Mouse (Mus musculus) forebrain, embryonic 13.5 days (tissue): ENCODE measurements around the gene Il12rb2. TPM values are rescaled to one million over a fixed set of nuclear protein-coding genes. Genes with fewer than 3 reads are reported as not detected.

Source experiments
- ATAC-seq: fragments of 200-750 bp; cut with Nextera tagmentation; 2 replicates; pipeline ENCODE4 v1.8.0; 2017
- H3K27ac ChIP-seq: fragments of 300-500 bp; sonication (generic); 2 replicates; pipeline ENCODE4 v1.5.1; 2015; ENCODE audit warnings: inconsistent platforms, mild to moderate bottlenecking, moderate library complexity
- H3K27me3 ChIP-seq: fragments of 300-500 bp; sonication (generic); 2 replicates; pipeline ENCODE4 v1.6.1; 2015; ENCODE audit warnings: mild to moderate bottlenecking, inconsistent platforms
- H3K36me3 ChIP-seq: fragments of 300-500 bp; sonication (generic); 2 replicates; pipeline ENCODE4 v1.6.1; 2015; ENCODE audit warnings: mild to moderate bottlenecking, inconsistent platforms; ENCODE audit not compliant: poor library complexity, severe bottlenecking
- H3K4me1 ChIP-seq: fragments of 300-500 bp; sonication (generic); 2 replicates; pipeline ENCODE4 v1.6.1; 2015; ENCODE audit warnings: inconsistent platforms
- H3K4me2 ChIP-seq: fragments of 300-500 bp; sonication (generic); 2 replicates; pipeline ENCODE4 v1.6.1; 2015; ENCODE audit warnings: inconsistent platforms, mild to moderate bottlenecking, moderate library complexity
- H3K4me3 ChIP-seq: fragments of 300-500 bp; sonication (generic); 2 replicates; pipeline ENCODE4 v1.5.1; 2015; ENCODE audit warnings: mild to moderate bottlenecking, inconsistent platforms
- H3K9ac ChIP-seq: fragments of 300-500 bp; sonication (generic); 2 replicates; pipeline ENCODE4 v1.6.1; 2015; ENCODE audit warnings: mild to moderate bottlenecking, inconsistent platforms
- H3K9me3 ChIP-seq: fragments of 300-500 bp; sonication (generic); replicated peaks from 2 replicates; pipeline ENCODE4 v1.6.1; 2016; ENCODE audit warnings: inconsistent platforms
- WGBS: fragments of 180-500 bp; shearing (Covaris S2); methylation state at CpG from one replicate; pipeline ENCODE4 v1.1.7; 2015; 5-methylcytosine and 5-hydroxymethylcytosine counted together
- polyA plus RNA-seq: library from polyadenylated mRNA; unstranded; fragments of >200 nt; fragmentation: Nextera tagmentation; extraction: Ambion mirVana; gene quantifications from 2 replicates; pipeline ENCODE4 v1.2.1, GENCODE M21; 2015

The Il12rb2 gene
- polyA plus RNA-seq, 1 experiment from 2014 or later = not detected

- ATAC-seq = peak; percentile 37; the same call in 1 of the 2 replicates
- WGBS = 85% methylated on average over 8 of the region's 8 CpGs
- H3K9ac ChIP-seq = no peak overlapping the region
- no peak overlapping the region for H3K27ac ChIP-seq
- H3K4me1 ChIP-seq = no peaks in the 10 kb centered on the region
- no peak overlapping the region for H3K4me2 ChIP-seq
- no peaks in the 10 kb centered on the region for H3K27me3 ChIP-seq
- no peaks in the 10 kb centered on the region for H3K36me3 ChIP-seq
- H3K4me3 ChIP-seq = no peak overlapping the region
- no peaks in the 10 kb centered on the region for H3K9me3 ChIP-seq
Observed at GRCm38 (mm10) chr6:67317827-67318338, 58.1 kb downstream of the Il12rb2 start.

- no peak for ATAC-seq
- WGBS = 78% methylated on average over 5 of the region's 5 CpGs
- Histone ChIP-seq H3K27ac (no peak overlapping the region), H3K36me3 (no peaks in the 10 kb centered on the region), H3K27me3 (no peaks in the 10 kb centered on the region), H3K4me3 (no peak overlapping the region), H3K9me3 (no peaks in the 10 kb centered on the region), H3K4me2 (no peak overlapping the region), H3K9ac (no peak overlapping the region), H3K4me1 (no peaks in the 10 kb centered on the region)
Observed at GRCm38 (mm10) chr6:67317068-67317467, 58.9 kb downstream of the Il12rb2 start.

GRCm38 (mm10) chr6:67314697-67315096 lies 61.3 kb downstream of the Il12rb2 start:
- 85% methylated on average over 1 of the region's 1 CpGs for WGBS
- no peaks in the 10 kb centered on the region for H3K4me1 ChIP-seq

GRCm38 (mm10) chr6:67309752-67310151 lies 66.2 kb downstream of the Il12rb2 start:
- no peaks in the 10 kb centered on the region for H3K9me3 ChIP-seq
- no peaks in the 10 kb centered on the region for H3K36me3 ChIP-seq
- H3K4me3 ChIP-seq = no peak overlapping the region
- H3K4me1 ChIP-seq = no peaks in the 10 kb centered on the region
- no peak overlapping the region for H3K4me2 ChIP-seq
- H3K9ac ChIP-seq = no peak overlapping the region
- no peaks in the 10 kb centered on the region for H3K27me3 ChIP-seq
- 89% methylated on average over 3 of the region's 3 CpGs for WGBS
- H3K27ac ChIP-seq = no peak overlapping the region
- ATAC-seq = no peak

More at GRCm38 (mm10) chr6:67314697-67315096, 61.3 kb downstream of the Il12rb2 start:
- Histone ChIP-seq H3K27ac (no peak overlapping the region), H3K27me3 (no peaks in the 10 kb centered on the region), H3K4me3 (no peak overlapping the region), H3K9me3 (no peaks in the 10 kb centered on the region), H3K4me2 (no peak overlapping the region), H3K36me3 (no peaks in the 10 kb centered on the region), H3K9ac (no peak overlapping the region)
- ATAC-seq = no peak

- Histone ChIP-seq H3K36me3 (no peaks in the 10 kb centered on the region), H3K4me2 (no peak overlapping the region), H3K27ac (no peak overlapping the region), H3K9ac (no peak overlapping the region), H3K27me3 (no peaks in the 10 kb centered on the region), H3K9me3 (no peaks in the 10 kb centered on the region), H3K4me3 (no peak overlapping the region), H3K4me1 (no peaks in the 10 kb centered on the region)
- ATAC-seq = no peak
- 88% methylated on average over 3 of the region's 3 CpGs for WGBS
Observed at GRCm38 (mm10) chr6:67308994-67309393, 67.0 kb downstream of the Il12rb2 start.

- H3K9ac ChIP-seq = no peak overlapping the region
- no peak overlapping the region for H3K27ac ChIP-seq
- H3K4me2 ChIP-seq = no peak overlapping the region
- H3K9me3 ChIP-seq = no peaks in the 10 kb centered on the region
- ATAC-seq = no peak
- 89% methylated on average over 10 of the region's 10 CpGs for WGBS
- H3K4me1 ChIP-seq = no peaks in the 10 kb centered on the region
- H3K36me3 ChIP-seq = no peaks in the 10 kb centered on the region
- H3K27me3 ChIP-seq = no peaks in the 10 kb centered on the region
- H3K4me3 ChIP-seq = no peak overlapping the region
Observed at GRCm38 (mm10) chr6:67303210-67303609, 72.8 kb downstream of the Il12rb2 start.

GRCm38 (mm10) chr6:67302471-67302870 lies 73.5 kb downstream of the Il12rb2 start:
- ATAC-seq = no peak
- no peak overlapping the region for H3K4me3 ChIP-seq
- H3K9ac ChIP-seq = no peak overlapping the region
- no peaks in the 10 kb centered on the region for H3K4me1 ChIP-seq
- H3K27ac ChIP-seq = no peak overlapping the region
- no peaks in the 10 kb centered on the region for H3K36me3 ChIP-seq
- H3K4me2 ChIP-seq = no peak overlapping the region
- H3K27me3 ChIP-seq = no peaks in the 10 kb centered on the region
- 82% methylated on average over 4 of the region's 4 CpGs for WGBS
- H3K9me3 ChIP-seq = no peaks in the 10 kb centered on the region

GRCm38 (mm10) chr6:67301230-67301629 lies 74.8 kb downstream of the Il12rb2 start:
- ATAC-seq = no peak
- H3K4me1 ChIP-seq = no peaks in the 10 kb centered on the region
- H3K9me3 ChIP-seq = no peaks in the 10 kb centered on the region
- no peak overlapping the region for H3K4me3 ChIP-seq
- no peak overlapping the region for H3K27ac ChIP-seq
- H3K4me2 ChIP-seq = no peak overlapping the region
- H3K36me3 ChIP-seq = no peaks in the 10 kb centered on the region
- no peak overlapping the region for H3K9ac ChIP-seq
- H3K27me3 ChIP-seq = no peaks in the 10 kb centered on the region
- WGBS = 97% methylated on average over 3 of the region's 3 CpGs

GRCm38 (mm10) chr6:67300710-67301163 lies 75.3 kb downstream of the Il12rb2 start:
- Histone ChIP-seq H3K4me3 (no peak overlapping the region), H3K4me1 (no peaks in the 10 kb centered on the region), H3K27ac (no peak overlapping the region), H3K27me3 (no peaks in the 10 kb centered on the region), H3K4me2 (no peak overlapping the region), H3K36me3 (no peaks in the 10 kb centered on the region), H3K9ac (no peak overlapping the region), H3K9me3 (no peaks in the 10 kb centered on the region)
- ATAC-seq = peak; percentile 16
- 62% methylated on average over 6 of the region's 6 CpGs for WGBS

GRCm38 (mm10) chr6:67300300-67300699 lies 75.7 kb downstream of the Il12rb2 start:
- WGBS = 80% methylated on average over 4 of the region's 4 CpGs
- Histone ChIP-seq H3K36me3 (no peaks in the 10 kb centered on the region), H3K9me3 (no peaks in the 10 kb centered on the region), H3K9ac (no peak overlapping the region), H3K27me3 (no peaks in the 10 kb centered on the region), H3K4me1 (no peaks in the 10 kb centered on the region), H3K4me3 (no peak overlapping the region), H3K27ac (no peak overlapping the region), H3K4me2 (no peak overlapping the region)
- ATAC-seq = no peak

- Histone ChIP-seq H3K9ac (no peak overlapping the region), H3K4me2 (no peak overlapping the region), H3K4me3 (no peak overlapping the region), H3K36me3 (no peaks in the 10 kb centered on the region), H3K9me3 (no peaks in the 10 kb centered on the region), H3K27me3 (no peaks in the 10 kb centered on the region), H3K4me1 (no peaks in the 10 kb centered on the region), H3K27ac (no peak overlapping the region)
- WGBS = 85% methylated on average over 5 of the region's 5 CpGs
- ATAC-seq = no peak
Observed at GRCm38 (mm10) chr6:67298742-67299141, 77.2 kb downstream of the Il12rb2 start.

- Histone ChIP-seq H3K27me3 (no peaks in the 10 kb centered on the region), H3K4me2 (no peak overlapping the region), H3K4me1 (no peaks in the 10 kb centered on the region), H3K36me3 (no peaks in the 10 kb centered on the region), H3K9ac (no peak overlapping the region), H3K4me3 (no peak overlapping the region), H3K27ac (no peak overlapping the region), H3K9me3 (no peaks in the 10 kb centered on the region)
- WGBS = 69% methylated on average over 5 of the region's 5 CpGs
- ATAC-seq = no peak
Observed at GRCm38 (mm10) chr6:67296126-67296525, 79.9 kb downstream of the Il12rb2 start.

GRCm38 (mm10) chr6:67292042-67292623 lies 83.9 kb downstream of the Il12rb2 start:
- H3K36me3 ChIP-seq = 0 out of 2 replicates have a peak, but pooled peaks cover 10% of the 10 kb centered on the region
- H3K9ac ChIP-seq = no peak overlapping the region
- ATAC-seq = no peak
- no peaks in the 10 kb centered on the region for H3K4me1 ChIP-seq
- 85% methylated on average over 5 of the region's 5 CpGs for WGBS
- H3K27ac ChIP-seq = no peak overlapping the region
- H3K9me3 ChIP-seq = no peaks in the 10 kb centered on the region
- H3K4me3 ChIP-seq = no peak overlapping the region
- no peak overlapping the region for H3K4me2 ChIP-seq
- H3K27me3 ChIP-seq = no peaks in the 10 kb centered on the region
